Mouse (Mus musculus) induced T-regulatory cell, adult 2 months (primary cell): ENCODE data around the gene Slc25a38.

Source experiments
- DNase-seq: peaks from one replicate; pipeline ENCODE4 v3.0.0-alpha.2; 2012; ENCODE audit warnings: low read depth

The Slc25a38 gene

DNA sequence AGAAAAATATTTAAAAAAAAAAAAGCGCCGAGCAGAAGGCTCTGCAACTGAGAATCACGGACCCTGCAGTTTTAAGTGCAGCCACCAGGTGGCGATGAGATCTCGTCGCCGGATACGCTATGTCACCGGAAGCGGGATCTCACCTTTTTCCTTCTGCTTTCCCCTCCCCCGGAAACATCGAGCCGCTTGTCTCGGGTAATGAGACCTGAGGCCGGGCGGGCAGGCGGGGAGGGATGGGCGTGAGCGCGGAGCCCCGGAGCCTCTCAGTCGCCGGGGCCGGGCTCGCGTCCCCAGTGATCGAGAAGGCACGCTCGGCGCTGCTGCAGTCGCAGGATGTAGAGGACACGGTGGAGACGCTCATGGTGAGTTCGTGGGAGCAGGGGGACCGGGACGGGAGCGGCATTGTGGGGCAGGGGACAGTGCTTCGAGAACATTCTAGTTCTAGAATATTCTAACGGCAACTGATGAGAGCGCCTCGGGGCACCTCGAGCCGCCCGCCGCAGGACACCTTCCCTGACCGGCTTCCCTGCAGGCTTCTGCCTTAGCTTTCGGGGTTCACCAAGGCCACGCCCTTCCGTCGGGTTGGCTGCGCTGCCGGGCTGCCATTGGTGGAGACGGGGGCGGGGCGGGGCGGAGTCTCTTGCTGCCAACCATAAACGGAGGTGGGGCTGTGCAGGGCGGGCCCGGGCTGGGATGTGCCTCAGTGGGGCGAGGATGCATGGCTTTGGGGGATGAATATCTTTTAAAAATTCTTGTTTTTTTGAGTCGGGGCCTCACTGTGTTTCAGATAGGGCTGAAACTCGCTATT is at the start of gene Slc25a38:
Slc25a38 (plus strand) TSS at position 164 of the 808 bp plus-strand sequence.
- DNase-seq = peak; percentile 97

DNA sequence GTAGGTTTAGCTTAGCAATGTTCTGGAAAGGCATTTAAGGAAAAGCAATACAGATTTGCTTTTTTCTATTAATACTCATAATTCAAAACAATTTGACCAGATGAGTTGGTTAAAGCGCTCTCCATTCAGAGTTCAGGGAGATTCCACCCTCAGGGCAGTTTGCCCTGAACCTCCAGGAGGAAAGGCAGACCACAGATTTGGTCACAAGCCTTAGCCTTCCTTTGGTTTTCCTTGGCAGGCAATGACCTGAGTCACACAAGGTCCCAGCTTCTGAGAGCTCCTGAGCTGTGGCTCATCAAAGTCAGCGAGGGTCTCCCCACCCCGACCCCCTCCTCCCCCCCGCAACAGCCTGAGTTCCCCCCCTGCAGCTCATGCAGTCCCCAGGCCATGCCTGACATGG is 45.9 kb upstream of the Slc25a38 start:
- no peak for DNase-seq

DNA sequence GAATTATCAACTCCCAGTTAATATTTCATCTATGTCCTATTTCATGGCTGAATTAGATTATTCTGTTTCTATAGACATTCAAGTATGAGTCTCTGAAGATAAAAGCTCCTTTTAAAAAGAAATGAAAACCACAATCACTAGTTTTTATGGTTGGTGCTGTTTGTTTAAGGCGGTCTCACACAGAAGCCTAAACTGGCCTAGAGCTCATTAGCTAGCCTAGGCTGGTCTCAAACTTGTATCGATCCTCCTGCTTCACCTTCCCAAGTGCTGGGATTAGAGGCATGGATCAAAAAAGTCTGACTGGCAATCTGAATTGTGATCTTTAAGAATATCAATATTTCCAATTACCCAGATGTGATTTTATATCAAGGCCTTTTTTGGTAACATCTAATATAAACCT is 42.6 kb upstream of the Slc25a38 start:
- DNase-seq = no peak

DNA sequence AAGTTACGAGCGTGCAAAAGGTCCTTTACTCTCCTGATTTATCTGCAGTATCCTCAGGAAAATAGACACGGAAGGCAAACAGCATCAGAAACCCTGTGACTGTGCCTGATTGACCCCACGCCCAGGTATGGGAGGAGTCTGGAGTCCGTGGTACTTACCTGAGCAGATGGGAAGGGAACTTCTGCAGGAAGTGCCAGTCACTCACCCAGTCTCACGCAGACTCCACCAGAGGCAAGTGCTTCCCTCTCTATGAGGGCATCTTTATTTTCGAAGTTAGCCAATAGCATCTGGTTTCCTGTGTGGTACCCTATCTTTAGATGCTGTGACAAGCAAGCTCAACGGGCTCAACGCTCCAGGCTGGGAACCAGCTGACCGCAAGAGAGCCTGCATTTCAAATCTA is 42.1 kb upstream of the Slc25a38 start:
- DNase-seq = peak; percentile 57

DNA sequence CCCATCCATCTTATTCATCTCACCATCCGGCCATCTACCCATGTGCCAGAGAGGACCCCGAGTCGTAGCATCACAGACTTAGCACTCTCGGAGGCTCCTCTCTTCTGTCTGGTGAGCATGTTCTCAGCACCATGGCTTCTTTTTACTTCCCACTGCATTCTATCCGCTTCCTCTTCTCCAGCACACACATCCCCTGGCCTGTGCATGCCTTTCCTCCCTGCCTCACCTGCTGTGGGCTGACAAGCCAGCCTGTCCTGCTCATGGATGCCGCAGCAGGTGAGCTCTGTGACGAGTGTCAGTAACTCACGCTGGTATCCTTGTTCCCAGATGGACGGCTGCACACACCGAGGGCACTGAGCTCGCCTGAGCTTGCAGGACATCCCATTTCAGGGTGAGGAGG is 40.4 kb upstream of the Slc25a38 start, which contains the start of gene Cx3cr1:
Cx3cr1 (minus strand) TSS at position 101 of the 400 bp plus-strand sequence.
- DNase-seq = no peak

DNA sequence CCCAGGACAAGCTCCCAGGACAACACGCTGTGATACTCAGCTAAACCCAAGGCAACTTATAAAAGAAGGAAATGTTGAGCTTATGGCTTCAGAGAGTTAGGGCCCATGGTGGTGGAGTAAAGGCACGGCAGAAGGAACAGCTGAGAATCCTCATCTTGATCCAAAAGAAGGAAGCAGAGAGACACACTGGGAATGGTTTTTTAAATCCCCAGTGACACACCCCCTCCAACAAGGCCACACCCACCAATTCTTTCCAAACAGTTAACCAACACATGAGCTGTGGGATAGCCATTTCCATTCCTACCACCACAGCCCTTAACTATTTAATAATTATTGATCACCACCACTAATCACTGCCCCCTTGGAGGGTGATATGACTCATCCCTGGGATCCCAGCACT is 38.9 kb upstream of the Slc25a38 start:
- DNase-seq = no peak

DNA sequence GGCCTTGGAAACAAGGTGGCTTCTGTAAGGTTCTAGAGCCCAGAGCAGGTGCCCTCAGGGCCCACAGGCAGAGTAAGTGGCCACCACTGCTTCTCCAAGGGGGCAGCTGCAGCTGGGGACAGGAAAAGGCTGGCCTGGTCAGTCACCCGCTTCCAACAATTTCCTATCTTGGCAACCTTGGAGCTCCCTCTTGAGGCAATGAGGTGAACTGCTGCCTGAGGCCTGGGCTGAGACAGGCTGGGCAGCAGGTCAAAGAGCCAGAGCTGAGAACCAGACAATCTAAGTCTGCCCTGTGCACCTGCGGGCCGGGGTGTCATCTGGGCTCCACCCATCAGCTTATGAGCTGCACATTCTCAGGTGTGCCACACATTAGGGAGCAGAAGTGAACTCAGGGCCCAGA is 37.0 kb upstream of the Slc25a38 start:
- DNase-seq = peak; percentile 81

DNA sequence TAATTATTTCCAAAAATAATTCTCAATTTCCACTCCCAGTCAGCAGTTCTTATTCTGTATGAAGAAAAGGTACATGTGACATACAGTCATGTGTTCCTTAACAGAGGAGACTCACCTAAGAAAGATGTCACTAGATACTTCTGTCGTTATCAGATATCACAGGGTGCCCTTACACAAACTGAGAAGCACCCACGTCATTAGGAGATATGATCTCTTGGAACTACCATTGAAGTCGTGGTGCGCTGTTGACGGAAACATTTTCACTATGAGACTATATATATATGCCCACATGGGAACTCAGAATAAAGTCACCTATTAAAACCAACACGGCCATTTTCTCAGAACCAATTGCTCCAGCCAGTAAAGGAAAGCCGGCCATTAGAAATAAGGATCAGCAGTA is 35.7 kb upstream of the Slc25a38 start:
- peak; percentile 93 for DNase-seq

DNA sequence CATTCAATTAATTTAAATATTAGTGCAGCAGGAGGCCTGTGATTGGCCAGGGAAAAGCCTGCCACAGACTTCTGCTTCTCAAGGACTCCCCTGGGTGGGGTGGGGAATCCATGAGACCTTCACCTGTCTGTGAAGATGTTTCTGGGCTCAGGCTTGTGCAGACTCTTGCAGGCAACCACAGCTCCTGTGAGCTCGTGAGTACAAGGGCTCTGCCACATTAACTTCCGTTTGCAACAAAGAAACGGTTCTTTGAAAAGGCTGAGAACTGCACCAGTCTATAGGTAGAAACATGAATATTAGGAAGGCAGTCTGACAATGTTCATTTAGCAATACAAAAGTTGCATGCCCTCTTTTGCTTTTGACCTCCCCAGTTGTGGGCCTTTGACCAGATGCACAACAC is 31.9 kb upstream of the Slc25a38 start:
- peak; percentile 63 for DNase-seq

DNA sequence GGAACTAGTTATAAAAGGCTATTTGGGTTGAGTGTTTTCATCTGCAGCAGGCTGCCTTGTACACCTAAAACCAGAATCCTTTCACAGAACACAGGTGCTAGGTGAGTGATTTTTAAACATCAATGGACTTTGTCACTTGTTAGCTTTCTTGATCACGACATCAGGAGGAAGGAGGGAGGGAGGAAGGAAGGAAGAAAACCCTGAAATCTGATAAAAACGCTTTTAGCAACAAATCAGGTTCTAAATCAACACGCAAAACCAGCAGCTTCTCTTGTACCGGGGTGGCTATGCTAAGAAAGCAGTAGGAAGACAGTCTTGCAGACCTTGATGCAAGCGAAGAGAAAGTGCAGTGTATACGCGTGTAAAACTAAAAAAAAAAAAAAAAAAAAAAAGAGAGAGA is 30.3 kb upstream of the Slc25a38 start:
- DNase-seq = peak; percentile 75

DNA sequence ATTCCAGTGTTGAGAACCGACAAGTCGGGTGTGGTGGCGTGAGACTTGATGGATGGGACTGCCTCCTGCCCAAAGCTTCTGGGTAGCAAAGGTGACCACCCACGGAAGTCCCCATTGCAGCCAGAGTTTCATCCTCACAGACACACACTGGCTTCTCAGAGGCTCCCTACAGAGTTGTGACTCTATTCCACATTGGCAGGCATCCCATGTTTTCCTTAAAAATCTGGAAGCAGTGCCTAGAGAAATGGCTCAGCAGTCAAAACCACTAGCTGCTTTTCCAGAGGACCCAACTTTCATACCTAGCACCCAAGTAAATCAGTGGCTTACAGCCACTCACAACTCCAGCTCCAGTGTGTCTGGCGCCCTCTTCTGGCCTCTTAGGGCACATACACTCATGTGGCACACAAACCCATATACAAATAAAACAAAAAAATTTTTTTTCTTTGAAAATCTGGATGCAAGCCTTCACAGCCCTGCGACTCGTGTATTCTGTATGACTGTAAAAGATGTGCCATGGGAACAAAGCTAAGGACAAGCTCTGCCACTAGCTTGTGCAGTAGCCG is 29.5 kb upstream of the Slc25a38 start:
- DNase-seq = peak; percentile 57

DNA sequence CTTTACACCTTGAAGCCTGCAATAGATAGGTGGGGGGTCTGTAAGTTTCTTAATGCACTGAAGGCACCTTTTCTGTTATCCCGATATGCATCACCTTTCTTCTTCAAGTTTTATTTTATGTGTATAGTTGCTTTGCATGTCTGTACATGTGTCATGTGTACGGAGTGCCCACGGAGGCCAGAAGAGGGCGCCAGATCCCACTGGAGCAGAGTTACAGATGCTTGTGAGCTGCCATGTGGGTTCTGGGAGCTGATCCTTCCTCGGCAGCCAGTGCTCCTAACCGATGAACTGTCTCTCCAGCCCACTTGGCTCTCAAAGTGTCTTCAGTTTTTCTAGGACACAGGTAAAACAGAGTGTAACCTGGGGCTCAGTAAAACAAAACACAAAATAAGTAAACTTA is 28.9 kb upstream of the Slc25a38 start:
- peak; percentile 68 for DNase-seq

DNA sequence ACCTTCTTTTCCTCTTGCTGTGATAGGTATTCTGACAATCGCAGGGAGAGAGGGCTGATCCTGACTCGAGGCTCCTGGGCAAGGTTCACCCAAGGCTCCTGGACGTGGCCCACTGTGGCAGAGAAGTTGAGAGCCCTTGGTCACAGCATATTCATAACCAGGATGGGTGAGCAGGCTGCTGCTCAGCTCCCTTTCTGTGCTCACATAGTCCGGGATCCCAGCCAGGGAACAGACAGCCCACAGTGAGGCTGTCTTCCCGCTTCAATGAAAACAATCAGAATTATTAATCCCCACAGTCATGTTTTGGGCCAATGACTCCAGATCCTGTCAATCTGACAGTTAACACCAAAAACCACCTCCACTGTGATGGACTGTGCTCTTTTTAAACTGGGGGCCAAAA is 28.2 kb upstream of the Slc25a38 start:
- no peak for DNase-seq

DNA sequence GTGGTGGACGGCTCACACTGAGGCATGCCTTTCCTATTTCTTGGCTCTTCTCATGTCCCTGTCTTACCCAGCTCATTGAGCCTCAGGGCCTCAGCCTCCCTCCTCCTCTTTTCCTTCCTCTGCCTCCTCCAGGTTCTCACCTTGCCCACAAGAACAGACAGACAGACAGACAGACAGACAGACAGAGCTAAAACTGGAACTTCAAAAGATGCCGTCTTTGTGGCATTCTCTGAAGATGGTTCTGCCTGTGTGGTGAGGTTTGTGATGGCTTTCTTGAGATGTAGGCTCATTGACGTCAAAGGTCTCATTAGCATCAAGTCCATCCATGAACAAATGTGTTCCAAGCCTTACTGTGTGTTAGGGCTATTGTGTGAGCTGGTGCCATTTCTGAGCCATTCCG is 27.5 kb upstream of the Slc25a38 start:
- DNase-seq = peak; percentile 80

DNA sequence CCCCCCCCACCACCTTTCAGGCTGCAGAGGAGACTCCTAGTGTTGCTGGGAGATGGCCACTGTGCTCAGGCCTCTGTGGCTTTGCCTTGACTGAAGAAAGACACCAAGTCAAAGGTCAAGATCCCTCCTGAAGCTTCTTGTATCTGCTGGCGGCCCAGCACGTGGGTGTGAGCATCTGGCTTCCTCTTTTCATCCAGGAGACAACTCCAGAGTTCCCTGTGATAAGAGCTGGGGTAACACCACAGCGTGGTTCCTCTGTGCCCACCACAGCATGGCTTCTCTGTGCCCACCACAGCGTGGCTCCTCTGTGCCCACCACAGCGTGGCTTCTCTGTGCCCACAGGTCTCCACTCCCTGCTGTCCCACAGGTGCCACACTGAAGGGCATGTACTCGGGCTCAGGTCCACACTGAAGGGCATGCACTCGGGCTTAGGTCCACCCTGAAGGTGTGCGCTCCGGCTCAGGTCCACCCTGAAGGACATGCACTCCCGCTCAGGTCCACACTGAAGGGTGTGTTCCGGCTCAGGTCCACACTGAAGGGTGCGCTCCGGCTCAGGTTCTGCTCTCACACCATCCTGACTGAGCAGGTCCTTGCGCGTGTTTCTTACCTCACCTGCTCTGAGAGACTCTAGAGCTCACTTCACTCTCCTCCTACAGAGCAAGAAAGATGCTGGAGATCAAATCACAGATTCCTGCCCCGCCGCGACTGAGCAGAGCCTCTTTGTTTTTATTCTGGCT is 26.8 kb upstream of the Slc25a38 start:
- DNase-seq = peak; percentile 30

DNA sequence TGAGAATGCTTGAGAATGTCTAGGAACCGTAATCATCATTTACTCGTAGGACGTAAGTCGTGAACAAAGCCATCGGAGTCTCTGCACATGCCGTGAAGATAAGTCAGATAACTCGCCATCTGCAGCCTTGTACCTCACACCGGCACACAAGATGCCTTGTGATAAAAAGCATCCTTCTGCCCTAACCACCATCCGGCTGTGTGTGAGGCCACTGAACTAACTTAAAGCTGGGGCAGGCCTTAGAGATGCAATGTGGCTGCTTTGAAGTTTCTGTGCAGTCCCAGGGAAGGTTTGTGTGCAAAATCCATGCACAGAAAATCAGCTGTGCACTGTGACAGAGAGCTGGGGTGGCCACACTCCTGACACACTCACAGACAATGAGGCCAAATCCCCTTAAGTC is 25.8 kb upstream of the Slc25a38 start:
- peak; percentile 67 for DNase-seq

DNA sequence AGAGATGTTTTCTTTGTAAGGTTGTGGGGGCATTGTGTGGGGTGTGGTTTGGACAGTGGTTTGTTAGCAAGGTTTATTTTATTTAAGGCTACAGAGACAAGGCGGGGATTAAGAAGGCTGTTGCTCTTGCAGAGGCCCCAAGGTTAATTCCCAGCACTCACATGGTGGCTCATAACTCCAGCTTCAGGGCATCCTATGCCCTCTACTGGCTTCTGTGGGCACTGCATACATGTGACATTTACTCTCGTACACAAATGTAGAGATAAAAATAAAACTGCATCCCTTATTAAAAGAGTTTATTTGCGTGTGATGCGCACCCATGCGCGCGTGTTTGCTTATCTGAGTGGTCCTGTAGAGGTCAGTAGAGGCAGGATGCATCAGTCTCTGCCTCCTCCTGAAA is 21.0 kb upstream of the Slc25a38 start:
- DNase-seq = peak; percentile 43

DNA sequence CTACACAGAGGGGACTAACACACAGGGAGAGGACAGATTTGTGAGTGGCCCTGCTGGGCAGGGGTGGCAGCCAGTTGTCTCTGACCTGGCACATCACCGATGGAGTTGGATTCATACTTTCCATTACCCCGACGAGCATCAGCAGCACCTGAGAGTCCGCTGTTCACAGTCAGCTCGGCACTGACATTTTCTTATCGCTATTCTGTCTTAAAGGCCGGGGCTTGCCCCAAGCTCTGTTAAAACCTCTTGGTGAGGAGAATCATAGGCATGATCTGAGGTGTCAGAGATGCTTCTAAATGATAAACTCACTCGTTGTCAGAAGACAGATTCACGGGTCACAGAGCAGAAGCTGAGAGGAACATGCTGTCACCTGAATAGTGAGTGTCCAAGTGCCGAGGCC is 19.1 kb upstream of the Slc25a38 start:
- peak; percentile 87 for DNase-seq

DNA sequence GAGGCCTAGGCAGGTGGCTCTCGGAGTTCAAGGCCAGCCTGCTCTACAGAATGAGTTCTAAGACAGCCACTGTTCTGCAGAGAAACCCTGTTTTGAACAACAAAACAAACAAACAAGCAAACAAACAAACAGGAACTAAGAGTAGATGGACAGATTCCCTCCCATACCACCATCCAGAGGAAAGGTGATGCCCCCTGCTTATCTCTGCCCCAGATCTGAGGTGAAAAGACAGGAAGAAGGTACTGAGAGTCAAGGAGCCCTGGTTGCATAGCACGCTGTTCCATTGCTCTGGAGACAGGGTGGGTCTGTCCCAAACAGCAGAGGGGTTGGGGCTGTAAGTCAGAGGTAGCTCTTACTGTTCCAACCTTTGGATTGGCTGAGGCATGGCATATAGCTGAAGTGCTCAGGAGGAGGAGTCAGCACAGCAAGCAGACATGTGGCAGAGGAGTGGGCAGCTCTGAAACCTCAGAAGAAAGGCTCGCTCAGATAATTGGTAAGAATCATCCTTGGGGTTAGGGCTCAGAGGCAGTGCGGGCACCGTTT is 18.4 kb upstream of the Slc25a38 start, which contains the start of gene Ccr8:
Ccr8 (plus strand) TSS at position 419 of the 543 bp plus-strand sequence.
- peak; percentile 86 for DNase-seq

DNA sequence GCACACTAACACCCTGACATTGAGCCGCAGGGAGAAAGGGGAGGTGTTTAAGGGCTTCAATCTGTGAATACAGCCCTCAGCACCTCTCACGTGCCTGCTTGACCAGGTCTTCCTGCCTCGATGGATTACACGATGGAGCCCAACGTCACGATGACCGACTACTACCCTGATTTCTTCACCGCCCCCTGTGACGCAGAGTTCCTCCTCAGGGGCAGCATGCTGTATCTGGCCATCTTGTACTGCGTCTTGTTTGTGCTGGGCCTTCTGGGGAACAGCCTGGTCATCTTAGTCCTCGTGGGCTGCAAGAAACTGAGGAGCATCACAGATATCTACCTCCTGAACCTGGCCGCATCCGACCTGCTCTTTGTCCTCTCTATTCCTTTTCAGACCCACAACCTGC is 16.5 kb upstream of the Slc25a38 start:
- DNase-seq = peak; percentile 68

DNA sequence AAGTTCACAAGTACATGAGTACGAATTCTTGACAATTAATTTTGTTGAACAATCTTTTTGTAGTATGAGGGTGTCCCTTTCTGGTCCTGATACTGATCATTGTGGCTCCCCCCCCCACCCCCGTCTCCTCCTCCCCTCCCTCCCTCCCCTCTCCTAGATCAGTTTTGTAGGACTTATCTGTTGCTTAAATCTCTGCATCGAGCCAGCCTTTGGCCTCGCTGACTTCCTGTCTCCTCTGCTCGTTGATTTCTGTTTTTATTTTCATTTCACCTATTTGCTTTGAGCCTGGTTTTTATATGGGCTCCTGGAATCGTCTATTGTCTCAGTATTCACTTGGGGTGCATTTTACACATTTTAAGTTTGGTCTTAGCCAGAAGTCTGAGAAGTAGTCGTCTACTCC is 14.3 kb upstream of the Slc25a38 start:
- DNase-seq = peak; percentile 81

DNA sequence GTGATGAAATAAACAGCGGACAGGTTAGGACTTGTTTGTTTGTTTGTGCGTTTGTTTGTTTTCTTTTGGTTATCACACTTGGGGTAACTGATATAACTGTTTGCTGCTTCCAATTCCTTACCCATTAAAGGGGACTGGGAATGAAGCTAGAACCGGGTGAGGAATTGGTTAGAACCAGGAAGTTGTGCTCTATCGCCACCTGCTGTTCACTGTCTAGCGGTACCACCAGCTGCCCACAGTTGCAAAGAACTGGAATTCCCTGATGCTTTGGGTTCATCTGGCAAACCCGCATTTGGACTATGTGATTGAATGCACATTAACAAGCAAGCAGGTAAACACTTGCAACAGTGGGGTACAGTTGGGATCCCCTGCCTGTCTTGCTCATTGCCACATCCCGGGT is 11.5 kb upstream of the Slc25a38 start:
- peak; percentile 87 for DNase-seq

DNA sequence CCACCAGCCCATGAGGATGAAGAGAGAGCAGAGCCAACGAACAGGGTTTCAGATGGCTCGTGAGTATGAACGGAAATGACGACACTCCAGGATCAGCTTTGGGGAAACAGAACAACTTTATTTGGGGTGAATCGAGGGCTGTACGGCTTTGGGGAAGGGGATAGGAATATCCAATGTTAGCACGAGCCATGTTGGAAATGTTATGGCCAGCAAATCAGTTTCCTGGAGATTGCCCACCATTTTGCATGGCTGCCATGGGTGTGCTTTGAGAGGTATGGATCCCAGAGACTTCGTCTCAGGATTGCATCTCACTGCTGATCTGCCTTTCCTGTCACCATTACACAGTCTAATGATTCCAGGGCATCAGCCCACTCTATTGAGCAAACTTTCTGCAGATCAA is 10.9 kb upstream of the Slc25a38 start:
- no peak for DNase-seq
